Mouse (Mus musculus): ENCODE measurements around the gene Shmt2. TPM values are rescaled to one million over a fixed set of nuclear protein-coding genes. Genes with fewer than 3 reads are reported as not detected.

Gene Shmt2
- 10 to 100 TPM; 28.3 to 32.8 TPM for total RNA-seq (2021)

- intact Hi-C loops (cut with DNase I), result no loop called here
- DNase-seq (ENCODE audit: extremely low spot score in 1 of 2, low spot score in 2 of 2), result peak; percentile 86 to 89
Measured at GRCm38 (mm10) chr10:127522088-127522581, at the start of gene Shmt2. TSS of gene Shmt2 (minus strand) at chr10:127522444.

GRCm38 (mm10) chr10:127570937-127571641 is 48.8 kb upstream of the Shmt2 start:
- no peak for DNase-seq (ENCODE audit: extremely low spot score in 1 of 2, low spot score in 2 of 2)
- intact Hi-C loops (cut with DNase I), result no loop called here

- intact Hi-C loops (cut with DNase I), result no loop called here
- DNase-seq (ENCODE audit: extremely low spot score in 1 of 2, low spot score in 2 of 2), result no peak
Measured at GRCm38 (mm10) chr10:127570384-127570783, 48.1 kb upstream of the Shmt2 start.

DNA sequence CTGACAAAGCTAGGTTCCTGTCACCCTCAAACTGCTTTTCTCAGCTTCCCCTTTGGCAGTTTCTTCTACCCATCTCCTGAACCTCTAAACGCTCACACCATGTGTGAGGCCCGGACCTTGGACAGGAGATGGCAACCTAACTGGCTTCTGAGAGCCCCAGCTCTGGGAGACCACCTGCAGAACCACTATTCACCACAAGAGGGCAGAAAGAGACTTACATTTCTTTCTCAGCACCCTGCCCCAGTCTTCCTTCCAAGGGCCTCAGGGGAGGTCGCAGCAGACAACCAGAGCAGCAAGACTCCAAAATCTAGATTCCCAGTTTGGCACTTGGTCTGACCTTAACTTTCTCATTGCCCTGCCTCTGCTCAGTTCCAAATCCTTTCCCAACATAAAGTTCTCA is 47.2 kb upstream of the Shmt2 start:
- intact Hi-C loops (cut with DNase I), result no loop called here
- DNase-seq (ENCODE audit: extremely low spot score in 1 of 2, low spot score in 2 of 2), result peak; percentile 71 to 83

- intact Hi-C loops (cut with DNase I), result no loop called here
- DNase-seq (ENCODE audit: extremely low spot score in 1 of 2, low spot score in 2 of 2), result no peak
Measured at GRCm38 (mm10) chr10:127566553-127567326, 44.5 kb upstream of the Shmt2 start.

- peak in 1 of 2 experiments; percentile 70 for DNase-seq (ENCODE audit: extremely low spot score in 1 of 2, low spot score in 2 of 2)
- intact Hi-C loops (cut with DNase I), result no loop called here
Measured at GRCm38 (mm10) chr10:127564301-127564700, 42.1 kb upstream of the Shmt2 start.

DNA sequence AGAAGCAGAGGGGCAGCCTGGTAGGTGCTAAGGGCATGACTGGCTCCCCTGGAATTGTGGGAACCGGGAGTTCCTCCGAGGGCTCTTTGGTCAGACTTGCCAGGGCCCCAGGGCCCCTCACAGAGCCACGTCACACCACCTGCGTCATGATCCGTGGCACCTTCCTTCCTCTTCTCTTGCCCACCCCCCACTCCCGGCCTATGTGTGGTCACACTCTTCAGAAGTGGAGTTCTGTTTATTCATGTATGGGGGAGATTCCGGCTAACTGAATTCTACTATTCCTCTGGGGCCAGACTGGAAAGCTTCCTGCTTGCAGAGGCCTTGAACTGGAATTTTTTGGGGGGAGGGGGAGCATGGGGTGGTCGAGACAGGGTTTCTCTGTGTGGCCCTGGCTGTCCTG is 41.6 kb upstream of the Shmt2 start:
- DNase-seq (ENCODE audit: extremely low spot score in 1 of 2, low spot score in 2 of 2), result no peak
- intact Hi-C loops (cut with DNase I), result no loop called here

DNA sequence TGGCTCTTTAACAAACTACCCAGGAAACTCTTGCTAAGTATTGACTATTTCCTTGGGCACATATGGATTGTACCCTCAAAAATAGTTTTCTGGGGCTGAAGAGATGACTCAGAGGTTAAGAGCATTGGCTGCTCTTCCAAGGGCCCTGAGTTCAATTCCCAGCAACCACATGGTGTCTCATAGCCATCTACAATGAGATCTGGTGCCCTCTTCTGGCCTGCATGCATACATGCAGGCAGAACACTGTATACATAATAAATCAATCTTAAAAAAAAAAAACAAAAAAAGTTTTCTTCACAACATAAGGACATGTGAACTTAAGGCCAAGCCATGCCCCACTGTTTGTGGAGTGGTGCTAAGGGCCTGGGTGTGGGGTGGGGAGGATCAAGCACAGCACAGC is 38.9 kb upstream of the Shmt2 start:
- DNase-seq (ENCODE audit: extremely low spot score in 1 of 2, low spot score in 2 of 2), result no peak
- intact Hi-C loops (cut with DNase I), result no loop called here

GRCm38 (mm10) chr10:127557397-127557796 is 35.2 kb upstream of the Shmt2 start:
- no peak for DNase-seq (ENCODE audit: extremely low spot score in 1 of 2, low spot score in 2 of 2)
- intact Hi-C loops (cut with DNase I), result no loop called here

GRCm38 (mm10) chr10:127555703-127556102 is 33.5 kb upstream of the Shmt2 start:
- no peak for DNase-seq (ENCODE audit: extremely low spot score in 1 of 2, low spot score in 2 of 2)
- intact Hi-C loops (cut with DNase I), result no loop called here

GRCm38 (mm10) chr10:127549892-127550291 is 27.6 kb upstream of the Shmt2 start:
- DNase-seq (ENCODE audit: extremely low spot score in 1 of 2, low spot score in 2 of 2), result no peak
- intact Hi-C loops (cut with DNase I), result no loop called here

GRCm38 (mm10) chr10:127548236-127548635 is 26.0 kb upstream of the Shmt2 start:
- no peak for DNase-seq (ENCODE audit: extremely low spot score in 1 of 2, low spot score in 2 of 2)
- intact Hi-C loops (cut with DNase I), result no loop called here

GRCm38 (mm10) chr10:127546505-127546904 is 24.3 kb upstream of the Shmt2 start:
- no peak for DNase-seq (ENCODE audit: extremely low spot score in 1 of 2, low spot score in 2 of 2)
- intact Hi-C loops (cut with DNase I), result no loop called here

GRCm38 (mm10) chr10:127544375-127544774 is 22.1 kb upstream of the Shmt2 start:
- no peak for DNase-seq (ENCODE audit: extremely low spot score in 1 of 2, low spot score in 2 of 2)
- intact Hi-C loops (cut with DNase I), result no loop called here

DNA sequence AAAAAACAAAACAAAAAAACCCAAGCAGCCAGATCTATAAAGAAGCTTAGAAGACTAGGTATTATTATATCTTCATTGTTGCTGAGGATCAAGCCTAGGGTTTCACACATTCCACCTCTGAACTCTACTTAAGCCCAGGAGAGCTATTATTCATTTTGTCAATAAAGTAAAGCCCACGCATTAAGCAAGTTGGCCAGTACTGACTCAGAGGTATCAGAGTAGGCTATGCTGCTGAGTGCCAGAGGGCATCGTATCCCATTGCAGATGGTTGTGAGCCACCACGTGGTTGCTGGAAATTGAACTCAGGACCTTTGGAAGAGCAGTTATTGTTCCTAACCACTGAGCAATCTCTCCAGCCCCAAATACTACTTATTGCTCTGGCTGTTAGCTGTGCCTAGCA is 21.7 kb upstream of the Shmt2 start:
- DNase-seq (ENCODE audit: extremely low spot score in 1 of 2, low spot score in 2 of 2), result no peak
- intact Hi-C loops (cut with DNase I), result no loop called here

- intact Hi-C loops (cut with DNase I), result no loop called here
- DNase-seq (ENCODE audit: extremely low spot score in 1 of 2, low spot score in 2 of 2), result no peak
Measured at GRCm38 (mm10) chr10:127542720-127543119, 20.5 kb upstream of the Shmt2 start.

DNA sequence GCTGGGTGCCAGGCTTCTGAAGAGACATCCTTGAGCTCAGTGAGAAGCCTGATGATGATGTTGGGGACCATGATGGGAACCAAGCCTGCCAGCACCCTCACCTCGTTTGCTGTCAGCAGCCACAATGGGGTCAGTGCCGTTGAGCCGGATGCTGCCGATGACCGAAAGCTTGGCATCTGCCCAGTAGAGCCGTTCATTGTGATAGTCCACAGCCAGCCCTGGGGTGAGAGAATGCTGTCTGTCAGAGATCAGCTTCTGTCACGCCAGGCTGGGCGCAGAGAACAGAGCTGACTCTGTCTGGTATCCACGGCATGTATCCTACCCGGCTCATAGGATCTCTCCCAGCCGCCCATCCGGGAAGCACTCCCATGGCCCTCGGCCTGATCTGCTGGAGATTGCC is 19.8 kb upstream of the Shmt2 start:
- intact Hi-C loops (cut with DNase I), result no loop called here
- no peak for DNase-seq (ENCODE audit: extremely low spot score in 1 of 2, low spot score in 2 of 2)

- intact Hi-C loops (cut with DNase I), result no loop called here
- DNase-seq (ENCODE audit: extremely low spot score in 1 of 2, low spot score in 2 of 2), result no peak
Measured at GRCm38 (mm10) chr10:127541510-127541909, 19.3 kb upstream of the Shmt2 start.

DNA sequence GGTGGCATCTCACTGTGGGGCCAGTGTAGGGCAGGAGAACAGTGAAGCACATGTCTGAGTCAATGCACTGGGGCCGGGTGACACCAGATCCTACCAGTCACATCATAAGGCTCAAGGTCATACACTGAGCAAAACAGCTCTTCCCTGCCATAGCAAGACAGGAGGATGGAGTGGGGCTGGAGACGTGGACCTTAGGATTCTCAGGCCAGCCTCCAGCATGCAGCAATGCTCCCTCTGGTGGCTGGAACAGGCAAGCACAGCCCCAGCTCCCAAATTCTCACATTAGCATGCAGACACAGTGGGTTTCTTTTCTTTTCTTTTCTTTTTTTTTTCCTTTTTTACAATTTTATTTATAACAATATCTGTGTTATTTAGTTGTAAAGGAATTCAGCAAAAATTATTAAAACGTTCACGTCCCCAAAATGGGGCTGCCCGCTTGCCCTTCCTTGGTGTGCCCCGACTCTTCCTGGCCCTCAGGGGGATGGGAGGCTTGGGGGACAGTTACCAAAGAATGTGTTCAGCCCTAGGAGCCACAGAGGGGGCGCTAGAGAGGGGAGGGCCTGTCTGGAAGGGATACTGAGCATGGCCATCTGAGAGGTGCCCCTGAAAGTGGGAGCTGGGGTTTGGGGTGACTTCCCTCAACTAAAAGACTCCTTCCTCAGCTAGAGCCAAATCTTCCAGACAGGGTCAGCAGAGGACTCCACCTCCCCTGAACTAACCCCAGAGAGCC is 15.8 kb upstream of the Shmt2 start:
- DNase-seq (ENCODE audit: extremely low spot score in 1 of 2, low spot score in 2 of 2), result peak; percentile 80 to 87
- intact Hi-C loops (cut with DNase I), result loop anchor here (5.0 kb wide), 1 partner anchor 201 kb away; no protein-coding TSS in a partner anchor
